Mouse (Mus musculus) adrenal gland, postnatal 25 days (tissue): Measurements from ENCODE around the gene Sema6d. TPM values are rescaled to one million over a fixed set of nuclear protein-coding genes. Genes with fewer than 3 reads are reported as not detected.

Source experiments
- DNase-seq: peaks from one replicate; pipeline ENCODE4 v3.0.0; 2021; ENCODE audit warnings: mixed read lengths
- total RNA-seq: library from RNA; stranded (reverse); gene quantifications from 2 replicates; pipeline ENCODE4 v1.2.3, GENCODE M21; 2021

The Sema6d gene
- total RNA-seq, 1 experiment from 2014 or later, result 10.9 TPM

DNA sequence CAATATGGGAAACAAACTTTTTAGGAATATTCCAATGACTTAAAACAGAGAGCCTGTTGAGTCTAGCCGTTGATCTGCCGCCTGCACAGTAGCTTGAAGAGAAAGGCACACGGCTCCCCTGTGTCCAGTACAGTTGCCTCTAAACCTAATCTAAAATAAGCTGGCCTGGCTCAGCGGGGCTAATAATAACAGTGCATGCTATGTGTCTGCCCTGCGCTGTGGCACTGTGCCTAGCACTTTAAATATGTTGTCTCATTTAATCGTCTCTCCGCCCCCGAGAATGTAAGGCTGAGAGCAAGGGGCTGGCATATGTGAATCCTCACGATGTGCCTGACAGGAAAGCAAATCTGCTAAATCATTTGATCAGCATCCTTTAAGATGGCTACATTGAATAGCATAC lies 527.7 kb downstream of the Sema6d start:
- DNase-seq, result no peak

DNA sequence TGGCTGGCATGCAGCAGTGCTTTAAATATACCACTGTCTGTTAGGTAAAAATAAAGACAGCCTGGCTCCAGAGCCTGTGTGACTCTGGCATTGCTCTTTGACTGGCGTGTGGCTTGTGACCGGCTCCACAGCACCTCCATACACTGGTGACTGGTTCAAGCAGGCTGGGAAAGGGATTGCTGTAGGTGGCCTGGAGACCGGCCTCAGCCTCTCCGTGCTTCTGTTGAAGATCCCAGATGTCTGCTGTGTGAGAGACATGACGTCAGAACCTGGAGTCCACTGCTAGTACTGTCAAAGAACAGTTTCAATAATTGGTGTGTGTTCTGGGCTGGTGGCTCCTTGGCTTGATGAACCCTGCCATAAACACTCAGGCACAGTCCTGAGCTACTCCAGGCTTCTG lies 528.3 kb downstream of the Sema6d start:
- DNase-seq, result no peak

- no peak for DNase-seq
Measured at GRCm38 (mm10) chr2:124618526-124619219, 528.9 kb downstream of the Sema6d start.

DNA sequence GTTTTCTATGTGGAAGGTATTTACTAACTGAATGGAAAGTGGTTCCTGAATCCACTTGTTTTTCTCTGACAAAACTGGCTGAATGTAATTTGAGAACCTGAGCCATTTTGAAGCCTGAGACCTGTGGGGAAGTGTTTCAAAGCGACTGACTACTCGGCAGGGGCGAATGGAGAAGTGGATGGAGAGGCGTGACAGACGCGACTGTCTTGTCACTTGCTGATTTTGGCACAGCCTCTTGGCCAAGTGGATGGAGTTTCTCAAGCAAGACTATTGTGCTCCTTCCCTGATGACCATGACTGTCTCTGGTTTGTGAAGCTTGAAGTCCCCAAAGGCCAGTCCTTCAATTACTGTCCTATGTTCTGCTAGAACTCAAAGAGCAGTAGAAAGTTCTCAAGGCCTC lies 530.7 kb downstream of the Sema6d start:
- DNase-seq, result no peak

DNA sequence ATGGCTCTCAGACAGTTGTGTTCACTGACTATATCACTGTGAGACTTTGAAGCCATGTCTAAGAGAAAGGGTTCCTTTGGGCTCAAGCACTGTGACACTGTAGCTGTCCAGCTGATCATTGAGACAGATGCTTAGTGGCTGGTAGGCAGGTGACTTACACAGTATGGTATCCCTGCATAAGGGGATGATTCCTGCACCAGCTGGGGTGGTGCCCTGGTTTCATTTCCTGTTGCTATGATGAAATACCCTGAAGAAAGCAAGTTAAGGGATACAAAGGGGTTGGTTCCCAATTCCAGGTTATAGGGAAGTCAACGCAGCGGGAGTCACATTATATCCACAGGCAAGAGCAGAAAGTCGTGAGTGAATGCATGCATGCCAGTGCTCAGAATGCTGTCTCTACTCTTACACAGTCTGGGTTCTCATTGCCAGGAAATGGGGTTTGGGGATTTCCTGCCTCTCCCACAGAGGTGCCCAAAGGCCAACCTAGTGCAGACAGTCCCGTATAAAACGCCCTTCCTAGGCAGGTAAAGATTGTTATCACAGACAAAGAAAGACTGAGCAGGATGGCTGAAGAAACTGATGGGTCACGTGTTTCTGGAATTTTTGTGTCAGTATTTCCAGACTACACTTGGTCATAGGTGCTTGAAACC lies 532.3 kb downstream of the Sema6d start:
- no peak for DNase-seq

DNA sequence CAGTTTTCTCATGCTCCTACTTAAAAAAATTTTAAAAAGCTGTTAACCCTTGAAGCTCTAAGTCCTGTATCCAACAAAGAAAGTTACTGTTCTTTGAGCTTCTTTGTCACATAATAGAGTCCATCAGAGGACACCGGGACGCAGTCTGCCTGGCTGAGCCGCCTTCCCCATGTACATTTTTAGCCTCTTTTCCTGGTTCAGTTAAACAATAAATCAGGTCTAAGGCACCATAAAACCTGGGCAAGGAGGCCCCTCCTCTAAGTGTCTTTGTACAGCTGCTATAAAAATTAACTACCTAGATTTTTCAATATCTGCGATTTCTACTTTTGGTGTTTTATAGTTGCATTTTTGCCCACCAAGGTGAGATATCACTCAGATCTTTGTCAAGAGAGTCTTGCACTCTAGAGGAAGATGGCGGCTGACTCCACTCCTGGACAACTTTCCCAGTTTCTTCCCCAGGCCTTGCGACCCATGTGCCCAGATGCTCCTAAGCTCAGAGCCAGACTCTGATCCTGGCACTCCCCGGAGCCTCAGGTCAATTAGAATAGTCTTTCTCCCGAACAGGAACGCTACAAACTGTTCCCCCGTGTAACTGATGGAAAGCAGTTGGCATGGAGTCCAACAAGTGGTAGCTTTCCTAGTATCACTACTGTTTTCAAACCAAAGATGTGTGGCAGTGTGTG lies 534.6 kb downstream of the Sema6d start:
- no peak for DNase-seq

GRCm38 (mm10) chr2:124626425-124626824 lies 536.7 kb downstream of the Sema6d start:
- no peak for DNase-seq

DNA sequence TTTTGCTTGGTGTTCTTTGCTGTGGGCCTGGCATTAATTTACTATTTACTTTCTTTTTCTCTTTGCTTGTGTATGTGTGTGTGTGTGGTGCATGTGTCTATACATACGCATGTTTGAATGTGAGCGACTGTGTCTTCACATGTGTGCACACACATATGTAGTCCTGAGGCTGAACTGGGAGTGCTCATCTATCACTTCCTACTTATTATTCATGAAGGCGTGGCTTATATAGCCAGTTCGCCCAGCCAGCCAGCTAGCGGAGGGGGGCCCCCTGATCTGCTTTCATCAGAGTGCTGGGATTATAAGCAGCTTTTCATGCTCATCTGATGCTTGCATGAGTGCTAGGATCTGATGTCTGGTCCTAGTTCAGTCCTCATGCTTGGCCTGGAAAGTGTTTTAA lies 537.9 kb downstream of the Sema6d start:
- no peak for DNase-seq

- no peak for DNase-seq
Measured at GRCm38 (mm10) chr2:124628701-124629100, 538.9 kb downstream of the Sema6d start.

GRCm38 (mm10) chr2:124634400-124634998 lies 544.7 kb downstream of the Sema6d start:
- no peak for DNase-seq

DNA sequence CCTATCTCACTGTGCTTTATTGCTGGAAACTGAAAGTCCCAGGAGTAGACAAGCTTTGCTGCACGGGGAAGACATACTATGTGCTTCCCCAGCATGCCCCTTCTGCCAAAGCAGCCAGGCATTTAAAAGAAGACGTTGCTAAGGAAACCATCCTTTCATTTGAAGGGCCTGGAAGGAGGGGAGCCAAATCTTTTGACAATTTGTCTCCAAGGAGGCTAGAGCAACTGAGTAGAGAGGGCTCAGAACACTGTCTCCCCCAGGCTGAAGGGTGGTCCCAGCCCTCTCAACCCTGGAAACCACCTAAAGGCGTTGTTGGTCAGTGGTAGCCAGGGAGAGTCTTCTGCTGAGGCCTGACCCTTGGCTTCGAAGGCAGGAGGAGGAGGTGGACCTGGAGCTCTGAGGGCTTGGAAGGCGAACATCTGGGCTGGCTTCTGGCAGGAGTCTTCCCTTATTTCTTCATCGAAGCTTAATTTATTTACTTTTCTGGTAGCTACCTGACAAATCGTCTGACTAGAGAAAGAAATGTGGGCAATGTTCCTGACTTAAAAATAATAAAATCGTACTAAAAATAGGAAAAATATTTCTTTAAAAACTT lies 545.6 kb downstream of the Sema6d start:
- DNase-seq, result no peak

- DNase-seq, result no peak
Measured at GRCm38 (mm10) chr2:124637080-124637479, 547.3 kb downstream of the Sema6d start.

GRCm38 (mm10) chr2:124639221-124639963 lies 549.6 kb downstream of the Sema6d start:
- DNase-seq, result no peak

DNA sequence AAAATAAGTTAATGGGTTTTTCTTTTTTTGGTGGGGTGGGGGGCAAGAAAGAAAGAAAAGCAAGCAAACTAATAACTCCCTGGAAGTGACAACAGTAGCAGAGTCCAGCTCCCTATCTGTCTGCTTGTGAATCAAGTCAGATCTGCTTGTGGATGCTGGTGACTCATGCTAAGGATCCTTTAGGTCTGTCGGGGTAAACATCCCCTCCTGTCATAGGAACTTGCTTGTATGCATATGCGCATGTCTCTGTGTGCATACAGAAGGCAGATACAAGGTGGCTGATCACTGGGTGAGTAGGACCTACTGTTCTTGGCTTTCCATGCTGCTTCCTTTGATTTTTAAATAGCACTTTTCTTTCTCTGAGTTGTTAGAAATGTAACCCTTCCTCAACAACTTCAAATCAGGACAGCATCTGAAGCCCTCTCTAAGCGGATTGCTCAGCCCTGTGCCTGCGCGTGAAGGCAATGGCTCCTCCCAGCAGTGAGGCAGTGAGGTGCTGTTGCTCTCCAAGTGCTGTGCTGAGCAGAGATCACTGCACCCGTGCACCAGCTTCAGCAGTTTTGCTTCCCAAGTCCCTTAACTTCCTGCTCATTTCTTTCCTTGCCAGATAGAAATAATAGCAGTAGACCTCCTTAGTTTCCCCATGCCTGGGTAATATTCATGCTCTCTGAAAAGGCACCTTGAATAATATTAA lies 550.9 kb downstream of the Sema6d start:
- DNase-seq, result no peak

DNA sequence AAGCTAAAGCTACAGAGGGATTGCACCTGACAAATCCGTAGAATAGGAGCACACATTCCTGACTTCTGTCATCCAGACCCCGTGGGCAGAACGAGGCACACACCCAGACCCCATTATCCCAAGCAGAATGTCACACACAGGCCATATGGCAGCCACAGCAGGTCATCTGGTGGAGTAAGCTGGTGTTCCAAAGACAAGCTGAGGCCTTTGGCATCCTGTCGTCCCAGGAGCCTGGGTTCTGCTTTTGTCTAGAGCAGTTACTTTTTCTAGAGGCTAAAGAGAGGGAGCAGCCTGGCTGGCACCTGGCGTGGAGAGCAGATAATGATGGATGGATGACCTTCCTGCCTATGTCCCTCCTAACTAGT lies 551.4 kb downstream of the Sema6d start:
- peak; percentile 4 for DNase-seq

DNA sequence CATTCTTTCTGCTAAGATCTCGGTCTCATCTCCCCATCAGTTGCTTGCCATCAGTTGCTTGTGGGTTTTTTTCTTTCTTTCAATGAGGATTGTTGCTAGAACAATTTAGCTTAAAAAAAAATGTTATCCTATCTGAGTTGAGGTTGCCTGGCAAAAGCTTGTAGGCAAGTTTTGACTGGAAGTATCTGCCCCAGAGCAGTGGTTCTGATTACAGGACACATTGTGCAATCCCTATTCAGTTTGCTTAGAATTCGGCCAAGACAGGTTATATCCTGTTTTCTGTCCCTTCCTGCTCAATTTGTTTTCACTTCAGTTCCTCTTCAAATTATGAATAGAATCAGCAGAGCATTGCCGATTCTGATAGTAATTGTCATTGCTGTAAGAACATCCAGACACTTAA lies 552.4 kb downstream of the Sema6d start:
- DNase-seq, result no peak

- DNase-seq, result no peak
Measured at GRCm38 (mm10) chr2:124650609-124651008, 560.8 kb downstream of the Sema6d start.

GRCm38 (mm10) chr2:124651146-124651545 lies 561.4 kb downstream of the Sema6d start:
- DNase-seq, result no peak

- no peak for DNase-seq
Measured at GRCm38 (mm10) chr2:124653161-124653560, 563.4 kb downstream of the Sema6d start.

DNA sequence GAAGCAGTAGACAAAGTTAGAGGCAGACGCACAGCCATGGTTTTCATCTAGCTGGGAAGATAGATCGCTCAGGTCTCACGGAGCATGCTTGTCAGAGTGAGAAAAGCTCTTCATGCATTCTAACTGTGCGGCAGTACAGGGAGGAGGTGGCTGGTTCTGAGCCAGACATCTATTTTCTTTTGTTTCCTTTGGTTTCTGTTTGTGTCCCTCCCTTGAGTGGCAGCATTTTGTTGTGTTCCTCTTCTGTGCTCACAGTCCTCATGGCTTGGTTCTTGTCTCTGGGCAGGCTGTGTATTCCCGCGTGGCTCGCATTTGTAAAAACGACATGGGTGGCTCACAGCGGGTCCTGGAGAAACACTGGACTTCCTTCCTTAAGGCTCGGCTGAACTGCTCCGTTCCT lies 567.6 kb downstream of the Sema6d start:
- no peak for DNase-seq

GRCm38 (mm10) chr2:124658374-124658773 lies 568.6 kb downstream of the Sema6d start:
- DNase-seq, result no peak
